Mouse (Mus musculus) kidney, postnatal 0 days (tissue): ENCODE measurements at regions not wholly inside any gene's neighbourhood (a gene's known extent, or its start where the extent isn't known, plus 50 kb on each side); places are given as distances from the start of the nearest gene placed in this dataset.

Experiments used
- ATAC-seq: fragments of 200-750 bp; cut with Nextera tagmentation; replicated peaks from 2 replicates; pipeline ENCODE4 v1.8.0; 2017; ENCODE audit warnings: low read depth, moderate number of reproducible peaks, moderate TSS enrichment, moderate library complexity; ENCODE audit not compliant: low FRiP score
- DNase-seq: peaks from one replicate; pipeline ENCODE4 v3.0.0-alpha.2; 2016; ENCODE audit warnings: low spot score
- H3K27ac ChIP-seq: fragments of 300-500 bp; sonication (generic); 2 replicates; pipeline ENCODE4 v1.5.1; 2014; ENCODE audit warnings: mild to moderate bottlenecking
- H3K27me3 ChIP-seq: fragments of 300-500 bp; sonication (generic); 2 replicates; pipeline ENCODE4 v1.6.1; 2014; ENCODE audit warnings: low read length, mixed read lengths; ENCODE audit not compliant: insufficient read depth
- H3K36me3 ChIP-seq: fragments of 300-500 bp; sonication (generic); 2 replicates; pipeline ENCODE4 v1.6.1; 2014; ENCODE audit warnings: low read length, mixed read lengths; ENCODE audit not compliant: insufficient read depth
- H3K4me1 ChIP-seq: fragments of 300-500 bp; sonication (generic); replicated peaks from 2 replicates; pipeline ENCODE4 v1.6.1; 2014; ENCODE audit warnings: antibody characterized with exemption, low read length, mixed read lengths; ENCODE audit not compliant: insufficient read depth
- H3K4me2 ChIP-seq: fragments of 300-500 bp; sonication (generic); 2 replicates; pipeline ENCODE4 v1.6.1; 2014; ENCODE audit warnings: mild to moderate bottlenecking, low read length, moderate library complexity, mixed read lengths
- H3K4me3 ChIP-seq: fragments of 300-500 bp; sonication (generic); replicated peaks from 2 replicates; pipeline ENCODE4 v1.5.1; 2014; ENCODE audit warnings: low read depth, low read length
- H3K9ac ChIP-seq: fragments of 300-500 bp; sonication (generic); 2 replicates; pipeline ENCODE4 v1.6.1; 2014; ENCODE audit warnings: low read depth, low read length
- H3K9me3 ChIP-seq: fragments of 300-500 bp; sonication (generic); replicated peaks from 2 replicates; pipeline ENCODE4 v1.6.1; 2016; ENCODE audit warnings: low read length, inconsistent platforms, mixed read lengths
- CTCF ChIP-seq: IDR thresholded peaks from 2 replicates; pipeline ENCODE4 v1.5.1; 2016; ENCODE audit warnings: antibody characterized with exemption, low read depth, mild to moderate bottlenecking, moderate library complexity
- WGBS: fragments of 180-500 bp; shearing (Covaris S2); extraction: QIAGEN DNeasy Blood & Tissue Kit; methylation state at CpG from one replicate; pipeline ENCODE4 v1.1.7; 2014; 5-methylcytosine and 5-hydroxymethylcytosine counted together

GRCm38 (mm10) chr13:51315008-51315778, 93.2 kb upstream of the S1pr3 start:
- Histone ChIP-seq H3K27me3 (no peaks in the 10 kb centered on the region), H3K9me3 (no peaks in the 10 kb centered on the region), H3K27ac (peak overlapping the region; percentile 72), H3K4me3 (no peak overlapping the region), H3K4me1 (peaks cover 15% of the 10 kb centered on the region), H3K9ac (no peak overlapping the region), H3K36me3 (no peaks in the 10 kb centered on the region), H3K4me2 (no peak overlapping the region)
- ATAC-seq, result no peak
- 45% methylated on average over 10 of the region's 10 CpGs for WGBS
- no peak for TF ChIP-seq CTCF
- DNase-seq, result no peak

- Histone ChIP-seq H3K4me2 (no peak overlapping the region), H3K4me3 (no peak overlapping the region), H3K4me1 (peaks cover 15% of the 10 kb centered on the region), H3K9ac (no peak overlapping the region), H3K9me3 (no peaks in the 10 kb centered on the region), H3K27me3 (no peaks in the 10 kb centered on the region), H3K27ac (peak overlapping the region; percentile 72; the same call in 1 of the 2 replicates), H3K36me3 (no peaks in the 10 kb centered on the region)
- WGBS, result 37% methylated on average over 5 of the region's 5 CpGs
- no peak for TF ChIP-seq CTCF
- ATAC-seq, result no peak
- no peak for DNase-seq
These were observed 92.7 kb upstream of the S1pr3 start for GRCm38 (mm10) chr13:51315779-51316041.

GRCm38 (mm10) chr13:51323058-51323715, 85.3 kb upstream of the S1pr3 start:
- ATAC-seq (no peak), DNase-seq (no peak)
- H3K4me3 ChIP-seq, result no peak overlapping the region
- H3K27me3 ChIP-seq, result no peaks in the 10 kb centered on the region
- H3K36me3 ChIP-seq, result no peaks in the 10 kb centered on the region
- no peak overlapping the region for H3K9ac ChIP-seq
- H3K4me1 ChIP-seq, result peaks cover 8% of the 10 kb centered on the region; the same call in 1 of the 2 replicates
- no peak for TF ChIP-seq CTCF
- no peak overlapping the region for H3K4me2 ChIP-seq
- H3K27ac ChIP-seq, result no peak overlapping the region
- H3K9me3 ChIP-seq, result no peaks in the 10 kb centered on the region
- 80% methylated on average over 7 of the region's 7 CpGs for WGBS

GRCm38 (mm10) chr13:51324714-51325113, 83.7 kb upstream of the S1pr3 start:
- ATAC-seq (no peak), DNase-seq (no peak)
- Histone ChIP-seq H3K4me2 (no peak overlapping the region), H3K27me3 (no peaks in the 10 kb centered on the region), H3K27ac (no peak overlapping the region), H3K9ac (no peak overlapping the region), H3K9me3 (no peaks in the 10 kb centered on the region), H3K36me3 (no peaks in the 10 kb centered on the region), H3K4me3 (no peak overlapping the region), H3K4me1 (peaks cover 15% of the 10 kb centered on the region; the same call in 1 of the 2 replicates)
- TF ChIP-seq CTCF, result no peak
- 80% methylated on average over 5 of the region's 5 CpGs for WGBS

- H3K27ac ChIP-seq, result no peak overlapping the region
- H3K9ac ChIP-seq, result no peak overlapping the region
- no peaks in the 10 kb centered on the region for H3K9me3 ChIP-seq
- ATAC-seq (no peak), DNase-seq (no peak)
- H3K4me1 ChIP-seq, result peaks cover 15% of the 10 kb centered on the region; the same call in 1 of the 2 replicates
- H3K36me3 ChIP-seq, result no peaks in the 10 kb centered on the region
- WGBS, result 70% methylated on average over 5 of the region's 5 CpGs
- H3K27me3 ChIP-seq, result no peaks in the 10 kb centered on the region
- no peak overlapping the region for H3K4me2 ChIP-seq
- TF ChIP-seq CTCF, result no peak
- H3K4me3 ChIP-seq, result no peak overlapping the region
These were observed 83.1 kb upstream of the S1pr3 start for GRCm38 (mm10) chr13:51325298-51325697.

GRCm38 (mm10) chr13:51326128-51326527, 82.3 kb upstream of the S1pr3 start:
- no peak overlapping the region for H3K4me2 ChIP-seq
- H3K9ac ChIP-seq, result no peak overlapping the region
- no peaks in the 10 kb centered on the region for H3K36me3 ChIP-seq
- no peak for TF ChIP-seq CTCF
- H3K4me1 ChIP-seq, result peaks cover 15% of the 10 kb centered on the region; the same call in 1 of the 2 replicates
- H3K27ac ChIP-seq, result no peak overlapping the region
- no peaks in the 10 kb centered on the region for H3K27me3 ChIP-seq
- no peaks in the 10 kb centered on the region for H3K9me3 ChIP-seq
- WGBS, result 67% methylated on average over 5 of the region's 5 CpGs
- no peak for ATAC-seq
- no peak for DNase-seq
- H3K4me3 ChIP-seq, result no peak overlapping the region
